Mouse (Mus musculus): ENCODE data around the gene Kcnma1. TPM values are rescaled to one million over a fixed set of nuclear protein-coding genes. Genes with fewer than 3 reads are reported as not detected.

The Kcnma1 gene
- polyA plus RNA-seq, 1 experiment = not detected

GRCm38 (mm10) chr14:23929168-23929567, 85.1 kb downstream of the Kcnma1 start:
- Histone ChIP-seq H3K4me1 (ENCODE audit: control insufficient read depth, insufficient read depth, insufficient read length, low read length) (no peaks in the 10 kb centered on the region), H3K4me3 (ENCODE audit: insufficient read depth, low read depth, low read length) (no peak overlapping the region), H3K27ac (replicated peaks; ENCODE audit: low read depth, low read length) (no peak overlapping the region)

- no peaks in the 10 kb centered on the region for H3K4me1 ChIP-seq (ENCODE audit: control insufficient read depth, insufficient read depth, insufficient read length, low read length)
- H3K27ac ChIP-seq (replicated peaks; ENCODE audit: low read depth, low read length) = no peak overlapping the region
- H3K4me3 ChIP-seq (ENCODE audit: insufficient read depth, low read depth, low read length) = no peak overlapping the region
Measured at GRCm38 (mm10) chr14:23923356-23923755, 90.9 kb downstream of the Kcnma1 start.

GRCm38 (mm10) chr14:23922755-23923154, 91.5 kb downstream of the Kcnma1 start:
- H3K4me1 ChIP-seq (ENCODE audit: control insufficient read depth, insufficient read depth, insufficient read length, low read length) = no peaks in the 10 kb centered on the region
- no peak overlapping the region for H3K27ac ChIP-seq (replicated peaks; ENCODE audit: low read depth, low read length)
- no peak overlapping the region for H3K4me3 ChIP-seq (ENCODE audit: insufficient read depth, low read depth, low read length)

GRCm38 (mm10) chr14:23911108-23911629, 103.1 kb downstream of the Kcnma1 start:
- Histone ChIP-seq H3K4me3 (ENCODE audit: insufficient read depth, low read depth, low read length) (no peak overlapping the region), H3K4me1 (ENCODE audit: control insufficient read depth, insufficient read depth, insufficient read length, low read length) (no peaks in the 10 kb centered on the region), H3K27ac (replicated peaks; ENCODE audit: low read depth, low read length) (no peak overlapping the region)

GRCm38 (mm10) chr14:23908564-23908963, 105.7 kb downstream of the Kcnma1 start:
- Histone ChIP-seq H3K4me1 (ENCODE audit: control insufficient read depth, insufficient read depth, insufficient read length, low read length) (no peaks in the 10 kb centered on the region), H3K4me3 (ENCODE audit: insufficient read depth, low read depth, low read length) (no peak overlapping the region), H3K27ac (replicated peaks; ENCODE audit: low read depth, low read length) (no peak overlapping the region)

- Histone ChIP-seq H3K27ac (replicated peaks; ENCODE audit: low read depth, low read length) (no peak overlapping the region), H3K4me3 (ENCODE audit: insufficient read depth, low read depth, low read length) (no peak overlapping the region), H3K4me1 (ENCODE audit: control insufficient read depth, insufficient read depth, insufficient read length, low read length) (no peaks in the 10 kb centered on the region)
Measured at GRCm38 (mm10) chr14:23902636-23903279, 111.5 kb downstream of the Kcnma1 start.

- no peak overlapping the region for H3K4me3 ChIP-seq (ENCODE audit: insufficient read depth, low read depth, low read length)
- no peak overlapping the region for H3K27ac ChIP-seq (replicated peaks; ENCODE audit: low read depth, low read length)
- no peaks in the 10 kb centered on the region for H3K4me1 ChIP-seq (ENCODE audit: control insufficient read depth, insufficient read depth, insufficient read length, low read length)
Measured at GRCm38 (mm10) chr14:23899462-23899861, 114.8 kb downstream of the Kcnma1 start.

GRCm38 (mm10) chr14:23897815-23898214, 116.5 kb downstream of the Kcnma1 start:
- Histone ChIP-seq H3K4me1 (ENCODE audit: control insufficient read depth, insufficient read depth, insufficient read length, low read length) (no peaks in the 10 kb centered on the region), H3K27ac (replicated peaks; ENCODE audit: low read depth, low read length) (no peak overlapping the region), H3K4me3 (ENCODE audit: insufficient read depth, low read depth, low read length) (no peak overlapping the region)

GRCm38 (mm10) chr14:23896036-23896435, 118.3 kb downstream of the Kcnma1 start:
- Histone ChIP-seq H3K4me3 (ENCODE audit: insufficient read depth, low read depth, low read length) (no peak overlapping the region), H3K4me1 (ENCODE audit: control insufficient read depth, insufficient read depth, insufficient read length, low read length) (no peaks in the 10 kb centered on the region; the same call in 1 of the 2 replicates), H3K27ac (replicated peaks; ENCODE audit: low read depth, low read length) (no peak overlapping the region)

- no peaks in the 10 kb centered on the region for H3K4me1 ChIP-seq (ENCODE audit: control insufficient read depth, insufficient read depth, insufficient read length, low read length)
- no peak overlapping the region for H3K27ac ChIP-seq (replicated peaks; ENCODE audit: low read depth, low read length)
- no peak overlapping the region for H3K4me3 ChIP-seq (ENCODE audit: insufficient read depth, low read depth, low read length)
Measured at GRCm38 (mm10) chr14:23886112-23886511, 128.2 kb downstream of the Kcnma1 start.

- Histone ChIP-seq H3K4me3 (ENCODE audit: insufficient read depth, low read depth, low read length) (no peak overlapping the region), H3K27ac (replicated peaks; ENCODE audit: low read depth, low read length) (no peak overlapping the region)
Measured at GRCm38 (mm10) chr14:23885539-23885938, 128.8 kb downstream of the Kcnma1 start.

GRCm38 (mm10) chr14:23885071-23885470, 129.2 kb downstream of the Kcnma1 start:
- Histone ChIP-seq H3K27ac (replicated peaks; ENCODE audit: low read depth, low read length) (no peak overlapping the region), H3K4me1 (ENCODE audit: control insufficient read depth, insufficient read depth, insufficient read length, low read length) (no peaks in the 10 kb centered on the region), H3K4me3 (ENCODE audit: insufficient read depth, low read depth, low read length) (no peak overlapping the region)

More at GRCm38 (mm10) chr14:23885539-23885938, 128.8 kb downstream of the Kcnma1 start:
- no peaks in the 10 kb centered on the region for H3K4me1 ChIP-seq (ENCODE audit: control insufficient read depth, insufficient read depth, insufficient read length, low read length)

GRCm38 (mm10) chr14:23882001-23882400, 132.3 kb downstream of the Kcnma1 start:
- H3K27ac ChIP-seq (replicated peaks; ENCODE audit: low read depth, low read length) = no peak overlapping the region
- no peaks in the 10 kb centered on the region for H3K4me1 ChIP-seq (ENCODE audit: control insufficient read depth, insufficient read depth, insufficient read length, low read length)
- H3K4me3 ChIP-seq (ENCODE audit: insufficient read depth, low read depth, low read length) = no peak overlapping the region

- Histone ChIP-seq H3K4me3 (ENCODE audit: insufficient read depth, low read depth, low read length) (no peak overlapping the region), H3K4me1 (ENCODE audit: control insufficient read depth, insufficient read depth, insufficient read length, low read length) (no peaks in the 10 kb centered on the region), H3K27ac (replicated peaks; ENCODE audit: low read depth, low read length) (no peak overlapping the region)
Measured at GRCm38 (mm10) chr14:23879331-23879730, 135.0 kb downstream of the Kcnma1 start.

GRCm38 (mm10) chr14:23877561-23877960, 136.7 kb downstream of the Kcnma1 start:
- Histone ChIP-seq H3K4me3 (ENCODE audit: insufficient read depth, low read depth, low read length) (no peak overlapping the region), H3K4me1 (ENCODE audit: control insufficient read depth, insufficient read depth, insufficient read length, low read length) (no peaks in the 10 kb centered on the region), H3K27ac (replicated peaks; ENCODE audit: low read depth, low read length) (no peak overlapping the region)

- Histone ChIP-seq H3K4me3 (ENCODE audit: insufficient read depth, low read depth, low read length) (no peak overlapping the region), H3K4me1 (ENCODE audit: control insufficient read depth, insufficient read depth, insufficient read length, low read length) (no peaks in the 10 kb centered on the region), H3K27ac (replicated peaks; ENCODE audit: low read depth, low read length) (no peak overlapping the region)
Measured at GRCm38 (mm10) chr14:23874545-23874944, 139.7 kb downstream of the Kcnma1 start.

All from brown adipose tissue, adult 24 weeks (tissue).